Mouse (Mus musculus) midbrain, postnatal 0 days (tissue): ENCODE measurements around the gene Cplane1. TPM values are rescaled to one million over a fixed set of nuclear protein-coding genes. Genes with fewer than 3 reads are reported as not detected.
A peak's percentile ranks its signal among the peaks of the same experiment; 100 is the strongest.

Source experiments
- ATAC-seq: fragments of 200-750 bp; cut with Nextera tagmentation; 2 replicates; pipeline ENCODE4 v1.8.0; 2017; ENCODE audit warnings: moderate number of reproducible peaks, mild to moderate bottlenecking, moderate TSS enrichment, moderate library complexity; ENCODE audit not compliant: low FRiP score
- DNase-seq: peaks from one replicate; pipeline ENCODE4 v3.0.0-alpha.2; 2015; ENCODE audit warnings: low spot score
- H3K27ac ChIP-seq: fragments of 300-500 bp; sonication (generic); 2 replicates; pipeline ENCODE4 v1.5.1; 2014; ENCODE audit warnings: low read depth, mild to moderate bottlenecking, low read length, mixed read lengths
- H3K27me3 ChIP-seq: fragments of 300-500 bp; sonication (generic); 2 replicates; pipeline ENCODE4 v1.6.1; 2014; ENCODE audit warnings: low read length, control low read depth, mixed read lengths; ENCODE audit not compliant: insufficient read depth
- H3K36me3 ChIP-seq: fragments of 300-500 bp; sonication (generic); 2 replicates; pipeline ENCODE4 v1.6.1; 2014; ENCODE audit warnings: low read length, control low read depth, mixed read lengths; ENCODE audit not compliant: insufficient read depth
- H3K4me1 ChIP-seq: fragments of 300-500 bp; sonication (generic); 2 replicates; pipeline ENCODE4 v1.6.1; 2014; ENCODE audit warnings: mild to moderate bottlenecking, control low read depth, antibody characterized with exemption, low read length, mixed read lengths; ENCODE audit not compliant: insufficient read depth
- H3K4me2 ChIP-seq: fragments of 300-500 bp; sonication (generic); 2 replicates; pipeline ENCODE4 v1.6.1; 2014; ENCODE audit warnings: low read depth, mild to moderate bottlenecking, low read length, mixed read lengths; ENCODE audit not compliant: poor library complexity, severe bottlenecking
- H3K4me3 ChIP-seq: fragments of 300-500 bp; sonication (generic); 2 replicates; pipeline ENCODE4 v1.5.1; 2014; ENCODE audit warnings: low read depth, mild to moderate bottlenecking, low read length, moderate library complexity
- H3K9ac ChIP-seq: fragments of 300-500 bp; sonication (generic); replicated peaks from 2 replicates; pipeline ENCODE4 v1.6.1; 2014; ENCODE audit warnings: mild to moderate bottlenecking, low read length, moderate library complexity, mixed read lengths; ENCODE audit not compliant: poor library complexity, severe bottlenecking
- H3K9me3 ChIP-seq: fragments of 300-500 bp; sonication (generic); 2 replicates; pipeline ENCODE4 v1.6.1; 2016; ENCODE audit warnings: low read length, control low read depth
- CTCF ChIP-seq: IDR thresholded peaks from 2 replicates; pipeline ENCODE4 v1.5.1; 2016; ENCODE audit warnings: antibody characterized with exemption, mild to moderate bottlenecking
- WGBS: fragments of 180-500 bp; shearing (Covaris S2); extraction: QIAGEN DNeasy Blood & Tissue Kit; methylation state at CpG from one replicate; pipeline ENCODE4 v1.1.7; 2014; 5-methylcytosine and 5-hydroxymethylcytosine counted together
- polyA plus RNA-seq: library from polyadenylated mRNA; unstranded; fragments of >200 nt; fragmentation: Nextera tagmentation; extraction: Ambion mirVana; gene quantifications from 2 replicates; pipeline ENCODE4 v1.2.1, GENCODE M21; 2015
- total RNA-seq: library from RNA; depleted of rRNA; stranded (reverse); fragments of >200 nt; gene quantifications from 2 replicates; pipeline ENCODE4 v1.2.3, GENCODE M21; 2014

Cplane1 gene
- total and polyA plus RNA-seq, 2 experiments from 2014 or later = 15.9 to 36.8 TPM

- no peaks in the 10 kb centered on the region for H3K27me3 ChIP-seq
- H3K9me3 ChIP-seq = no peaks in the 10 kb centered on the region
- H3K36me3 ChIP-seq = no peaks in the 10 kb centered on the region
- H3K4me3 ChIP-seq = peak overlapping the region; percentile 24; the same call in 1 of the 2 replicates
- DNase-seq (peak; percentile 50), ATAC-seq (peak; percentile 68; the same call in 1 of the 2 replicates)
- H3K4me1 ChIP-seq = no peaks in the 10 kb centered on the region
- no peak for TF ChIP-seq CTCF
- no peak overlapping the region for H3K27ac ChIP-seq
- H3K9ac ChIP-seq = no peak overlapping the region
- 64% methylated on average over 20 of the region's 20 CpGs for WGBS
- peak overlapping the region; percentile 54 for H3K4me2 ChIP-seq
Measured at GRCm38 (mm10) chr15:8279929-8280610, 111.2 kb downstream of the Cplane1 start.

- H3K4me2 ChIP-seq = no peak overlapping the region
- WGBS = 72% methylated on average over 7 of the region's 7 CpGs
- H3K27me3 ChIP-seq = no peaks in the 10 kb centered on the region
- no peak overlapping the region for H3K9ac ChIP-seq
- H3K9me3 ChIP-seq = no peaks in the 10 kb centered on the region
- no peaks in the 10 kb centered on the region for H3K4me1 ChIP-seq
- no peak overlapping the region for H3K27ac ChIP-seq
- H3K4me3 ChIP-seq = no peak overlapping the region
- H3K36me3 ChIP-seq = no peaks in the 10 kb centered on the region
- no peak for TF ChIP-seq CTCF
- DNase-seq (no peak), ATAC-seq (no peak)
Measured at GRCm38 (mm10) chr15:8281701-8282100, 112.8 kb downstream of the Cplane1 start.

DNA sequence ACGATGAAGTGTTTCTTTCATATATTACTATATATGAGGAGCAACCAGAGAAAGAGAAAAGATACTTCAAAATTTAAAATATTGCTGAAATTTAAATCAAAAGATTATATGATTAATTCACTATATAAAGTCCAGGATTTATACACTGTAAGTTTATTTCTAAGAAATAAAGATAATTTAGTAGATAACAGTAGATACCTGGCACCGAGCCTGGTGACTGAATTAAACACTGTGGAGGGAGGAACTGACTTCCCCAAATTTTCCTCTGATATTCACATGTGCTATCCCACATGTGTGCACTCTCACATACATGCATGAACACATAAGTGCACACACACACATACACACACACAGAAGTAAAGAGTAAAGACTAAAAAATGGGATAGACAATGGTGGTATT lies 113.2 kb downstream of the Cplane1 start:
- H3K4me1 ChIP-seq = no peaks in the 10 kb centered on the region

GRCm38 (mm10) chr15:8291251-8291650 lies 122.3 kb downstream of the Cplane1 start:
- TF ChIP-seq CTCF = no peak
- Histone ChIP-seq H3K27ac (no peak overlapping the region), H3K4me2 (no peak overlapping the region), H3K9me3 (no peaks in the 10 kb centered on the region), H3K9ac (no peak overlapping the region), H3K4me1 (no peaks in the 10 kb centered on the region), H3K27me3 (no peaks in the 10 kb centered on the region), H3K4me3 (no peak overlapping the region), H3K36me3 (peaks cover 37% of the 10 kb centered on the region)
- DNase-seq (no peak), ATAC-seq (no peak)
- 93% methylated on average over 14 of the region's 14 CpGs for WGBS

More for the DNA sequence above, 113.2 kb downstream of the Cplane1 start:
- Histone ChIP-seq H3K36me3 (no peaks in the 10 kb centered on the region), H3K9ac (no peak overlapping the region), H3K27me3 (no peaks in the 10 kb centered on the region), H3K4me2 (no peak overlapping the region), H3K9me3 (no peaks in the 10 kb centered on the region), H3K4me3 (no peak overlapping the region), H3K27ac (no peak overlapping the region)
- no peak for TF ChIP-seq CTCF
- 91% methylated on average over 2 of the region's 2 CpGs for WGBS
- ATAC-seq (no peak), DNase-seq (no peak)

DNA sequence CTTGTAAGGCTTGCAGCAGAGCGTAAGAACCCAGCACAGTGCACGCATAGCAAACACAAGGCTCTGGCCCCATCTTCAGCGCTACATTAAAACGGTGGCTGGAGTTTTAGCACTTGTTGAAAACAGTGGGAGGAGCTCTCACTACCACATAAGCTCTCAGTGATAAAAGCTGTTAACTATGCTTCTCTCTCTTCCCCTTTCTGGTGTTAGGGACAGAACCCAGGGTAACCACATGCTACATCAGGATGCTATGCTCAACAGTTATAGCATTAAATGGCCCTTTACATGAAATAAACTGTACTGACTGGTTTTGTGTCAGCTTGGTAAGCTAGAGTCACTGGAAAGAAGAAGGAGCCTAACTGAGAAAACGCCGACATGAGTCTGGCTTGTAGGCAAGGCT lies 125.2 kb downstream of the Cplane1 start:
- no peak for TF ChIP-seq CTCF
- Histone ChIP-seq H3K36me3 (peaks cover 44% of the 10 kb centered on the region), H3K4me1 (no peaks in the 10 kb centered on the region), H3K27me3 (no peaks in the 10 kb centered on the region), H3K9me3 (no peaks in the 10 kb centered on the region), H3K4me2 (no peak overlapping the region), H3K4me3 (no peak overlapping the region), H3K27ac (no peak overlapping the region), H3K9ac (no peak overlapping the region)
- ATAC-seq (no peak), DNase-seq (no peak)
- WGBS = 93% methylated on average over 6 of the region's 6 CpGs

DNA sequence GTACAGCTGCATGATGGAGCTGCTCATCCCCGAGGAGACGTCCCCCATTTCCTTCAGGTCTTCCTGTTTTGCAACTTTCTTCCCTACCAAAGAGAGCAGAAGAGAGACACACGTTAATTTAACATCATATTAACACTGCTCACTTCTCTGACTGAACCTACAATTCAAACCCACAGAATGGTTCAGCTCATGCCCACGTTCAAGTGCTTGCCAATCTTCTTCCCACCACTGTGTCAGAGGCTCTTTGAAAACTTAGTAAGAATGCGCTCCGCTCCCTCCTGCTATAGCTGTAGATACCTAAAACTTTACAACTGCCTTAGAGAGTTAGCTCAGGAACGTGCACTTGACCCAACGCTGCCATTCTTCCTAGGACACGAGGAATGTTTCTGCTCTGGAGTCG lies 134.0 kb downstream of the Cplane1 start:
- no peaks in the 10 kb centered on the region for H3K27me3 ChIP-seq
- no peak overlapping the region for H3K9ac ChIP-seq
- 95% methylated on average over 10 of the region's 10 CpGs for WGBS
- H3K36me3 ChIP-seq = peaks cover 39% of the 10 kb centered on the region
- no peak overlapping the region for H3K4me3 ChIP-seq
- DNase-seq (no peak), ATAC-seq (no peak)
- H3K9me3 ChIP-seq = no peaks in the 10 kb centered on the region
- H3K4me1 ChIP-seq = no peaks in the 10 kb centered on the region
- H3K27ac ChIP-seq = no peak overlapping the region
- no peak overlapping the region for H3K4me2 ChIP-seq
- no peak for TF ChIP-seq CTCF
